Mouse (Mus musculus) spleen, embryonic (tissue): ENCODE measurements at regions not wholly inside any gene's neighbourhood (a gene's known extent, or its start where the extent isn't known, plus 50 kb on each side); places are given as distances from the start of the nearest gene placed in this dataset.

Experiments used
- CTCF ChIA-PET: fragments of 350-600 bp; sonication (Branson Sonifier 250); formaldehyde crosslinking; loops from one replicate; lab custom pipeline; 2022; lab: Charles Lee

DNA sequence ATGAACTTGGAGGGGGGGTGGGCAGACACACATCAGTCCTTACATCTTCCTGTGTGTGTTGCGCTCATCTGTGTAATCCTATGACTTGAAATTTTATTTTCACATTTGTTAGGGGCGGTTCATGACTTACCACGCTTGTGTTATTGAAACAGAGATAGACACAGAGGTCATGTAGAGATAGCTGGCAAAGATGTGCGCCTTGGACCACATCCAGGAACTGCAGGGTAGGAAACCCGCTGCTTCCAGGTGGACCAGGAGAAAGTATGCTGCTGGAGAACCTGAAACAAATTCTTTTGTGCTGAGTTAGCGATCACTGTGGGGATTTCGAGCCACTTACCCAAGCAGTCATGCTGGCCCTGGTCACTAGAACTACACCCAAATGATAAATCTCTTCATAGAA lies 89.1 kb downstream of the Kcnj2 start:
- CTCF ChIA-PET: no interaction called here

DNA sequence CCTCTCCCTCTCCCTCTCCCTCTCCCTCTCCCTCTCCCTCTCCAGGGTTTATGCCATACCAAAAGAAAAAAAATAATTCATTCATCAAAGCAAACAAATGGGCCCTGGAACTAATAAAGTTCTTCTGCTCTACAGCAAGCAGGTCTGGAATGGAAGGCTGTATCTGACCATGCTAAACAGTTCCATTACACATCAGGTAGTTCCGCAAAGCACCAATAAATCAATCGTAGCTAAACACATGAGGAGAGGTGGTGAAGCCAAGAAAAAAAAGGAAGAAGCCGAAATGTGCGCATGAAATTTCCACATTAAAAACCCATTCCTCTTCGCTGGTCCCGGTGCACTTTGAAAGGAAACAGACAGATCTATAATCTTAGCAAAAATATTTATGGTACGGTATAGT lies 89.8 kb downstream of the Kcnj2 start:
- CTCF ChIA-PET: no interaction called here

DNA sequence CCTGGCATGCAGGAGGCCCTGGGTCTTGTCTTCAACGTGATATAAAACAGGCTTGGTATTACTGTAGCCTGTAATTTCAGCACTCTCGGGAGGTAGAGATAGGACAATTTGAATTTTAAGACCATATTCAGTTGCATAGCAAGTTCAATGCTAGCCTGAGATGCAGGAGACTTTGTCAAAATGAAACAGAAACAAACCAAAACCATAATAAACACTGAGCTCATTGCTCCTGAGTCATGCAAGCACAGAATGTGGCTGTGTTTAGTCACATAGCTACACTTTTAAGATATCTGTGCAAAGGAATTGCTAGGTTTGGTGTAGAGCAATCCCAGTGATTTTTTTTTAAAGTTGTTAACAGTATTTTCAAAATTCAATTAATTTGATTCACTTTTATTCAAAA lies 93.3 kb downstream of the Kcnj2 start:
- CTCF ChIA-PET: no interaction called here

DNA sequence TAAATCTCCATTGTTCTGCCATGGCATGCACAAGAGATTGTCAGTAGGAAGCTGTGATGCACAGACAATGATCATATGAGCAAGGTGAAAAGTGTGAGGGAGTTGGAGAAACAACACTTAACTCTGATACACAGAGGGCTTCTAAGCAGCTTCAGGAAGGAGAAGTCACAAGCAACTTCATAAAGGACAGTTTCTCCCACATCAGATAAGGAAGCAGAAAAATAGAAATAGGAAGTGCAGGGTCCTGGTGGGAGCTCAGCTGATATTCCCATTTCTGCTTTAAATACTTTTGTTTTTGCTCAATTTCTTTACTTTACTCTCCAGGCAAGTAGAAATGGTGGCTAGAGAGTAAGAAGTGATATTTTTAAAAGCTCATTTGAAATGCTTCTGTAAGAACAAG lies 98.9 kb downstream of the Kcnj2 start:
- CTCF ChIA-PET: no interaction called here

DNA sequence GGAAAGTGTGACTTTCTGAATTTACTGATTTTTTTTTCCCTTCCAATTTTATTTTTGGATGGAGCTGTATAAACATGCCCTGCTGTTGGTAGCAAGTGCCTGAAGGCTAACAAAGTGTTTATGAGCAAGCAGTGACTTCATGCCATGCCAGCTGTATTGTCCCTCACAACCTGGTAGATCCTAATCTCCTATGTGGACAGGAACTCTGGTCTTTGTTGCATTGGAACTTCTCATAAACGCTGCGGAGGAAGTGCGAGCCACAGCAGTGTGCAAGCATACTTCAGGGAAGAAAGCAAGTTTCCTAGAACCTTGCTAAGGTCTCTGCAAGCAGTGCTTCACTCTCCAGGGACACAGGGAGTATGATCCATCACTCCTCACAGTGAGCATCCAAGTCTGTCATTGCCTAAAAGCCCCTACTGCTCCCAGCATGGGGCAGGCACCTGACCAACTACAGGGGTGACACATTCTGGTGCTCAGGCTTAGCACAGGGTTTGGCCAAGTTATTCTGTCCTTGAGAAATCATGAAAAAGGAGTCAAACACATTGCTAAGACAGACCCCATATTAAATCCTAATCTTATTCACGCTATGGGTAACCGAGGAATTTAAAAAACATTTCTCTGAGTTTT lies 104.3 kb downstream of the Kcnj2 start:
- CTCF ChIA-PET: no interaction called here

DNA sequence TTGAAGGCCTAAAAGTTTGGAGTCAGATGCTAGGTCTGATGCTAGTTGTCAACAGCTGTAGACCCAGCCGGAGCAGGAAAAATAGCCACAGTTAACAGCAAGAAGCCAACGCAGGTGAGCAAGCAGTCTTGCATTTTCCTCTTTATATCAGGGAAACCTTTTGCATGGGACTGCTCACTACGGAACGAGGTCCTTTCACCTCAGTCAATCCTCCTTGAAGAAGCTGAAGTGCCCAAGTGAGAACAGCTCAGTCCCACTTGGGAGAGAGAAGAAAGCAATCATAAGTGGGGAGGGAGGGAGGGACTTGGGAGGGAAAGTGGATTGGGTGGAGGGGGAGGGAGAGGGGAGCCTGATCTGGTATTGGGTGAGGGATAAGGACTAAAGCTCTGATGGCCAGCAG lies 107.6 kb downstream of the Kcnj2 start:
- CTCF ChIA-PET: no interaction called here

DNA sequence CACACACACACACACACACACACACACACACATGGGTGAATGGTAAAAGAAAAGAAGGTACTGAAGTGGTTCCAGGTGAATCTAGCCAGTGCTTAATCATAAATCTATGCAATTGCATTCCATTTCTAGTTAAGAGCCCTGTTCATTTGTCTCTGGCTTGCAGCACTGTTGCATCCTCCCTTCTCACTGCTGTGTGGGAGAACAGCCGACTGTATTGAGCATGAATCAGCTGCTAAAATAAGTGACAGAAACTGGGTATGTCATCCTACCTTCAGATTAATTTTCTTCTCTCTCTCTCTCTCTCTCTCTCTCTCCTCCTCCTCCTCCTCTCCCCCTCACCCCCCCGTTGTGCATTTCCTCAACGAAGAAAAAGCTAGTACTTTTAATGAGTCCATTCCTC lies 109.6 kb downstream of the Kcnj2 start:
- CTCF ChIA-PET: no interaction called here

DNA sequence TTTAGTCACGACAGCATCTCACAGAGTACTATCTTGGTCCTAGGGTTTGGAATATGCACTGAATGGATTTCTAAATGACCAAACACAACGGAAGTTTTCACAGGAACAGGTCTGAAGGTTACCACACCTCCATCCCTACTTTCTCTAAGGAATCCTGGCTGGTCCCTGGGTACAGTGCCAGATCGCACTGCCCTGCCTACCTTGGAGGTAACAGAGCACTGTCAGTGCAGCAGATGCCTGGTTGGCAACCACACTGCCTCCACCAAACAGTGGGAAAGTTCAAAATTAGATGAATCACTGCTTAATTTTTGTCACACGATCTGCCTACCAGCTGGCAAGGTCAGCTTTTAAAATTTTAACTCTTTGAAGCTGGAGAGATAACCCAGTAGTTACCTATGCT lies 111.6 kb downstream of the Kcnj2 start:
- CTCF ChIA-PET: no interaction called here

DNA sequence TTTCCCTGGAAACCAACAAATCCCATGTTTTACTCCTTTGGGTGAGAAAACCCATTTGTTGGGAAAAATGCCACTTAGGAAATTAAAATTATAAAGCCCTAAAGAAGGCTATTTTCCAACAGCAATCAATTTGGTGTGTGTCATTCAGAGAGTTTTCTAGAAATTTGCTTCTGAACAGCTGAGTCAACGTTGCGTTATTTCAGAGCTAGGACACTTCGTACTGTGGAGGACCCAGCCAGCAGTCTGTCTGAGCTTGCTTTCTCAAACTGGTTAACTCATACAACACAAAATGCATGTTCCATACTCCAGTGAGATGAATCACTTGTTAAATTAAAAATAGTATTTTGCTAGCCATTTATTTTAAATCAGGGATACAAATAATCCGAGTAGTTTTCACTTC lies 131.5 kb downstream of the Kcnj2 start:
- CTCF ChIA-PET: no interaction called here

DNA sequence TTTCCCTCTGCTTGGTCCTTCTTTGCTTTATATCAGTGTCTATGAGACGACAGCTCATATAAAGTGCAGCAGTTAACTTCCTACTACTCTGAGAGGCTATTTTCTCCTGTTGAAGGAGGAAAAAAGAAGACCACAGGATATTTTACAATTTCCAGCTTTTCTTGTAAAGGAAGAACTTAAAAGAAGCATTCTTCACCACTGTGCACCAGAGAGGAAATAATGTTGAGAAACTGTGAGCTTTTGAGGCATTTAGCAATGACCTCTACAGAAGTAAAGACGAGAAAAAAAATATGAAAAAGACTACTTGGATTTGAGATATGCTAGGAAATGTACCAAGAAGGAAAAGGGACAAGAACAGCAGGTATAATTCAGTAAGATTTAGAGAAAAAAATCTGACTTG lies 134.5 kb downstream of the Kcnj2 start:
- CTCF ChIA-PET: no interaction called here

DNA sequence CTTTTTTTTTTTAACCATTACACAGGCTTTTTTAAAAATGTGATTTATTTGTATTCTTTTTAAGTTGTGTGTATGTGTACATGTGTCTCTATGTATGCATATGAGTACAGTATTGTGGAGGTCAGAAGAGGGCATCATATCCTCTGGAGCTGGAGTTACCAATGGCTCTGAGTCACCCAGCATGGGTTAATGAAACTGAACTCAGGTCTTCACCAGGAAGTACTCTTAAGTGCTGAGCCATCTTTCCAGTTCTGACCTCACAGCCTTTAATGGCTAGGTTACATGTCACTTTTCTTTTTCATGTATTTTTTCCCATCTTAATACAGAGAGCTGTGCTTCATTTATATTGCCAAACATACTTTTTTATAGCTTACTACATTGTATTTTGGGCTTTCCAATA lies 136.8 kb downstream of the Kcnj2 start:
- CTCF ChIA-PET: no interaction called here

DNA sequence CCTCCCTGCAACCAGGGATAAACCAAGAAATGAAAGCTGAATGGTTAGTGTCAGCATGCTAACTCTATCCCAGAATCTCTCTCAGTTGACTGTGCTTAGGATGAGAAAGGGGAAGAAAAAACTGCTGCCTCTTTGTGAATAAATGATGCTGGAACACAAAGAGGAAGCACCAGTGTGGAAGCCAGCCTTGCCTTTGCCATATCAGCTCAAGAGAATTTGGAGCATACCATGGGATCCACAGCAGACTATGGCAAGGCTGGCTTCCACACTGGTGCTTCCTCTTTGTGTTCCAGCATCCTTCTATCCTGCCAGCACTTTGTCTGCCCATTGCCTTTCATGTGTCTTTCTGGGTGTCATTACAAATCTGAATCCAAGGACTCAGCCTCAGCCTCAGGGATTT lies 144.6 kb downstream of the Kcnj2 start:
- CTCF ChIA-PET: no interaction called here

DNA sequence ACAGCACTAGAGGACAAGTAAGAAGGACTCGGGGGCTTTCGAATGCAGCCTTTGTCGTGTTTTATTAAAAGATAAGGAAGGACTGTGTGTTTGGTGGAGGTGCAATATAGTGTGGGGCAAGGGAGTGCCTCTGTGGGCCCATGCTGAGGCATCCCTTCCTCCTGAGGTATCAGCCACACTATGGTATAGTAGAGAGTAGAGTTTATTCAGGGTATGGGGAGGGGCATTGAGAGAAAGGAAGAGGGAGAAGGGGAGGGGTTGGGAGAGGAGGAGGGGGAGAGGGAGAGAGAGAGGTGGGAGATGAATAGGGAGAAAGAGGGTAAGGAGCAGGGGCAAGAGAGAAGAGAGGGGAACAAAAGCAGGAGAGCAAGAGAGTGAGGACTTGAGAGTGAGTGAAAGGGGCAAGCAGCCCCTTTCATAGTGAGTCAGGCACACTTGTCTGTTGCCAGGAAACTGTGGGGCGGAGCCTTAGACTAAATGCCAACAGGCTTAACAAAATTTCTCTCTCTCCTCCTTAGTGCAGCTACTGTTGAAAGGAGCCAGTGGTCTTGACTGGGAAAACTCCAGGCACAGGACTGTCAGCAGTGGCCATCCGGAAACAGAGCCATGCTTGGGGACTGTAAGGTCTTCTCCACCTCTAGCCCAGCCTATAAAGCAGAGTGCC lies 146.2 kb downstream of the Kcnj2 start:
- CTCF ChIA-PET: no interaction called here

DNA sequence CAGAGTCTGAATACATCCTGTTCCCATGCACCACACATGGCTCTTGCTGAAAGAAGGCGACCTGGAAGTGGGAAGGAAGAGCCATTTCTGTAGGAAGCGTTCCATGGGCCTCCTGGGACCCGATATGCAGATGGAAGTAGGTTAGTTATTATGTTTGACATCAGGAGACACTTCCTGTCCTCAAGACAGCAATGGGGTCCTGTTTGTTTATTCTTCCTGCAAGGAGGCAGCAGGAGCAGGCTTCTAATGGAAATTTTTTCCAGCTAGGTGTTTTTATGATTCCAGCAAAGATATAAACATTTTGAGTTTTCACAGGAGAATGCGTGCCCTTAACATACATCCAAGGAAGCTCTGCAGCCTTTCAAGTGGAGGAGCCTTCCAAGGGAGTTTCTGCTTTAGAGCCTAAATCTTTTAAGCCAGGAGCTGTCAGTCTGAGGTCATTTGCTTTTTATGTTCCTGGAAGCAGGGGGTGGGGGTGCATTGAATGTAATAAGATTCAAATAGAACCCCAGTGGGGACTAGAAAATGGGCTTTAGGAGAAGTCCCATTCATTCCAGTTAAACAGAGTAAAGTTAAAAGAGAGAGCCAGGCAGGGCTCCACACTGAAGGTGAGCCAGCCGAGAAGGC lies 146.9 kb downstream of the Kcnj2 start:
- CTCF ChIA-PET: no interaction called here

DNA sequence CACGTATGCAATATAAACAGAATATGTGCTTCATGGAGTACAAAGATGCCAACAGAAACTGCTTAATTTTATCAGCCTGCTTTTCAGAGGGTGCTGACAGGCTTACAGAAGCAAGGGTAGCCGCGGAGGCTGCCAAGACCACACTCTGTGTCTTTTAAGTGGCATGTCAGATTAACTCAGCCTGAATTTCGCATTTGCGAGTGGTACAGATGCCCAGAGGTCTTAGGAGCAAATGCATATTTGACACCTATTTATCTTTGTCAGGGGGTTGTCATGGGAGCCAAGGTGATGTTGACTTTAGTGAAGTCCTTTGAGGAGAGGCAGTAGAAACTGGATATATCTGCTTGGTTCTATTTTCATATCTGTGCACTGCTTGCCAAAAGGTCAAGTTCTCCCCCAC lies 149.0 kb downstream of the Kcnj2 start:
- CTCF ChIA-PET: no interaction called here

DNA sequence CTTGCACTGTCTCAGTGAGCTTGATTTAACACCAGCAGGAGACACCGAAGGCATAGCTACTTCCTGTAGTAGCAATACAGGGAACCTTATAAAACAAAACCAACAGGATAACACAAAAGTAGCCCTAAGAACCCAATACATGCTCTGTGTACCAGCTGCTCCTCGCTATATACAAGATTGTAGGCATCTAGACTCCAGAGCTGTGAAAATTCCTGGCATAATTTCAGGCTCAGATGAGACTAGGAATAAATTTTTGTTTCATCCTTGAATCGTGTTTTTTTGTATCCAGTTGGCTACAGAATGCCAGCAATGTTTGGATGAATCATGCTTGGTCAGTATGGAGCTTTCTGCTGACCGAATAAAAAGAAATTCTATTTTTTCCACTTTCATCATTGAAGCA lies 157.9 kb downstream of the Kcnj2 start:
- CTCF ChIA-PET: interaction anchor here (0.6 kb wide), 1 partner anchor 17 kb away, joined by 3 read pairs; no protein-coding TSS in a partner anchor

DNA sequence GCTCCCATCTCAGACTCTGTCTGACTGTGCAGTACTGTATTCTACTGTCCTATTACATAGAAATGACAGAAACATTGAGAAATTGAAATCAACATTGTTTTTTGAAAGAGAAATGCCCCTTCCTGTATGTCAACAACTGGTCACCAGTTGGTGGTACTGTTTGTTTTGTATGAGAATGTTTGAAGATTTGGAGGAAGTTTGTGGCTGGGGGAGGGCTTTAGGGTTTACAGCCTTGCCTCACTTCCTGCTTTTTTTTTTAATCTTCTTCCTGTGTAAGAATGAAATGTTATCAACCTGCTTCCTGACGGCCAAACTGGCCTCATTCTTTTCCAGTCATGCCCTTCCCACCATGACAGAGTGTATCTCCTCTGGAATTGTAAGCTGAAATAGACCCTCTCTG lies 161.3 kb downstream of the Kcnj2 start:
- CTCF ChIA-PET: no interaction called here

DNA sequence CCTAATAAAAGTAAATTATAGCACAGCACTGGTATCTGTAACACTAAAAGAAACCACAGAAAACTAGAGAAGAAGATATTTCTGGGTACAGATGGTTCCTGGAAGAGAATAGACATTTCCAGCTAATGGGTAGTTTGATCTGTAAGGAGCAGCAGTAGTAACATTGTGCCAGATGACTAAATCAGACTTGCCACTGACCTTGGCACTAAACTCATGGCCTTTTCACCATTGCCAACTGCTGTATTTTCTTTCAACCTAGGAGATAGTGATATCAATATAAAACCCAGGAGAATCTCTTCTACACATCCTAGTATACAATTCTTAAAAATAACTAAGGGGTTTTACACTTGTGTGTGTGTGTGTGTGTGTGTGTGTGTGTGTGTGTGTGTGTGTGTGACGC lies 170.8 kb downstream of the Kcnj2 start:
- CTCF ChIA-PET: no interaction called here

DNA sequence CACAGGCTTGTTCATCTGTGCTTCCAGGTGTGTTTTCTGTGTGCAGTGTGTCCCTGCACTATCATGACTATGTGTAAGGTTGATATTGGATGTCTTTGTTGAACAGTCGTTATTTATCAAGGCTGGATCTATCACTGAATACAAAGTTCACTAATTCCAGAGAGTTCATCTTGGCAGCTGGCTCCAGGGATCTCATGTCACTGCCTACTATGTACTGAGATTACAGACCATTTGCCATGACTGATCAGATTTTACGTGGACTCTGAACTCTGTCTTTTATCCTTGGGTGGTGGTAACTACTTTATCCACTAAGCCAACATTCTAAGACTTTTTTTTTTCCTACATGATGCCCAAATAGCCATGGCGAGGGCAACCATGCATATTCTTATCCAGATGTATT lies 173.8 kb downstream of the Kcnj2 start:
- CTCF ChIA-PET: no interaction called here

DNA sequence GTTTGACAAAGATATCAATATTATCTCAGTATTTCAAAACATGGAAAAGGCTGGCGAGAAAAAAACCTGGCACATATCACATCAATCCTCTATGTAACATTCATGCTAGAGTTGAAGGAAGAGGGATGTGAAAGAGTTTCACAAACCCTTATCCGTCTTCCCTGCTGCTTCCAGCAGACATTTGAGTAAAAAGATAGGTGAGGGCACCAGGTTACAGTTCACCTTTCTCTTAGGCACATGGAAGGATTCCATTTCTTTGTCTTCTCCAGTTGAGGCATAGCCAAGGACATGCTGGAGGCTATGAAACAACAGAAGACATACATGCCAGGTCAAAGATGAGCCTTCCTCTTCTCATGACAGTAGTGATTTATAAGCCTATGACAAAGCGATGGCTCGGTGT lies 186.3 kb downstream of the Kcnj2 start:
- CTCF ChIA-PET: no interaction called here

DNA sequence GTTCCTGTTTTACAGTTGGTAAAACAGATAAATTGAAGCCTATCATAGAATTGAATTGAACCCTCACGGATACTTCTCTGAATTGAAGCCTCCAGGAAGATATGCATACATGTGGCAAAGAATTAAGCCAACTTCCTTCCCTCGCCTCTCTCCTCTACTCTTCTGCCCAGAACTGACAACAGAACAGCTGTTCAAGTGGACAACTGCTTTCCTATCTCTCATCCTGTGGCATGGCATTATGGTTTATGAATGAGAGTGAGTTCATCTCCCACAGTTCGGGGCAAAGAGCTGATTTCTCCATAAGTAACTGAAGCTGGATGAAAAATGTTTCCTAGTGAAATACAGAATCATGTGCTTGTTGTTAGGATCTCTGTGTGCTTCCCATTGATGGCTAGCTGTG lies 190.6 kb downstream of the Kcnj2 start:
- CTCF ChIA-PET: no interaction called here

DNA sequence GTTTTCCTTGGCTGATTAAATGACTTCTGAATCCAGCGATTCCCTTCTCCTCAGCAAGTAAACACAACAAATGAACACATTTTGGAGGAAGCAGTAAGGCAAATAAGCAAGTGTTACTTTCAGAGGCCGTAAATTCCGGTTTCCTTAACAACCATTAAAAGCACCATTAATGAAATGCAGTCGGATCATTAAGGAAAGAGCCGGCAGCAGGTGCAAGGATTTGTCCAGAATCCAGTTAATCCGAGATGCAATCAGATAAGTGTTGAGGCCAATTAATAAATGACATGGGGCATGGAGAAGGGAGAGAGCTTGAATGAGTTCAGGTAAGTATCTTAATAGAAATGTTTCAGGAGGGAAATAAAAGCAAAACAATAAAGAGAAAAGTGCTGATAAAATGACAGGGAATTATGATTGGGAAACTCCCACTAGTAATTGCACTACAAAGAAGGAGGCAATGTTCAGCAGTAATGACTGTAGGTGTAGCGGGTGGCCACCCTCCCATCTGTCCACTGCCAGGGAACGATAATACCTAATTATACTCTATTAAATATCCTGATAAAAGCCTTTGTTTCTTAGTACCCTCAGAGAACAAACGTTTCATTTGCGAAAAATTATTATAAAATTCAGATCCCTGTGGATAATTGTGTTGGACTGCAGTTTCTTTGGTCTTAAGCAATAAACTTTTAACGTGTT lies 194.9 kb downstream of the Kcnj2 start:
- CTCF ChIA-PET: no interaction called here

DNA sequence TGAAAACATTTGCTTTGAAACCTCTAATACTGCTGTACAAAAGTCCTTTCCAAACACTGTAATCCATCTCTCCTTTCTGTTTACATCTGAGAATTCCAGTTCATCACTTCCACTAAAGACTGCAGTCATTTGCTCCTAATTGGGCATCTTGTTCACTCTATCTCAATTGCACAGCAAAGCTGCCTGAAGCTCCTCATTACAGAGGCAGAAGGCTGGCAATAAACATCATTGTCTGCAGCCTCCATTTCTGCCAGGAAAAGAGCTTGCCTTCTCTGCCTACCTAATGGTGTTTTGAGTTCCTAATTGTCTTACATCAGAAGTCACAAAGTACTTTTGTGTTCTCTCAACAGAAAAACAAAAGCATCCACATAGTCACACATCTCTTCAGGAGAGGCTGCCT lies 207.7 kb downstream of the Kcnj2 start:
- CTCF ChIA-PET: no interaction called here
